Mouse (Mus musculus): Measurements from ENCODE around the gene Slc7a9. TPM values are rescaled to one million over a fixed set of nuclear protein-coding genes. Genes with fewer than 3 reads are reported as not detected.
A peak's percentile ranks its signal among the peaks of the same experiment; 100 is the strongest.

Gene Slc7a9
- polyA plus RNA-seq (2015; fragmentation: Nextera tagmentation; extraction: Ambion mirVana), result 126 and 165 TPM in 2 replicates

- H3K4me2 ChIP-seq (ENCODE audit: low read depth, low read length), result peak within 1 kb of the TSS; percentile 50
- H3K36me3 ChIP-seq (ENCODE audit: control insufficient read depth, insufficient read depth, low read length), result no peaks in the 10 kb centered on the region
- H3K9ac ChIP-seq (ENCODE audit: low read depth, low read length), result peak within 1 kb of the TSS; percentile 54
- H3K4me1 ChIP-seq (ENCODE audit: control insufficient read depth, insufficient read depth, low read length), result peaks cover 14% of the 10 kb centered on the region
- peak within 1 kb of the TSS; percentile 37 for H3K4me3 ChIP-seq (ENCODE audit: low read length)
- no peaks in the 10 kb centered on the region for H3K9me3 ChIP-seq (ENCODE audit: control insufficient read depth, low read length)
- WGBS, result 17% methylated on average over 15 of the region's 15 CpGs
- no peaks in the 10 kb centered on the region for H3K27me3 ChIP-seq (replicated peaks; ENCODE audit: control insufficient read depth, insufficient read depth, low read length)
- H3K27ac ChIP-seq (ENCODE audit: low read length), result peak within 1 kb of the TSS; percentile 91
- peak; percentile 89 for ATAC-seq
Measured at GRCm38 (mm10) chr7:35447996-35448846, at the start of gene Slc7a9. Gene Slc7a9 (plus strand): TSS chr7:35448796.

GRCm38 (mm10) chr7:35401169-35401568, 47.4 kb upstream of the Slc7a9 start:
- Histone ChIP-seq H3K4me3 (ENCODE audit: low read length) (no peak overlapping the region), H3K27me3 (replicated peaks; ENCODE audit: control insufficient read depth, insufficient read depth, low read length) (no peaks in the 10 kb centered on the region), H3K9me3 (ENCODE audit: control insufficient read depth, low read length) (no peaks in the 10 kb centered on the region), H3K4me2 (ENCODE audit: low read depth, low read length) (no peak overlapping the region), H3K36me3 (ENCODE audit: control insufficient read depth, insufficient read depth, low read length) (peaks cover 26% of the 10 kb centered on the region; the same call in 1 of the 2 replicates), H3K4me1 (ENCODE audit: control insufficient read depth, insufficient read depth, low read length) (peaks cover 10% of the 10 kb centered on the region), H3K9ac (ENCODE audit: low read depth, low read length) (no peak overlapping the region), H3K27ac (ENCODE audit: low read length) (no peak overlapping the region)
- no peak for ATAC-seq
- 84% methylated on average over 4 of the region's 4 CpGs for WGBS

- no peak overlapping the region for H3K4me2 ChIP-seq (ENCODE audit: low read depth, low read length)
- 66% methylated on average over 5 of the region's 5 CpGs for WGBS
- no peaks in the 10 kb centered on the region for H3K9me3 ChIP-seq (ENCODE audit: control insufficient read depth, low read length)
- no peaks in the 10 kb centered on the region for H3K27me3 ChIP-seq (replicated peaks; ENCODE audit: control insufficient read depth, insufficient read depth, low read length)
- peak overlapping the region; percentile 88 for H3K27ac ChIP-seq (ENCODE audit: low read length)
- no peak for ATAC-seq
- no peak overlapping the region for H3K4me3 ChIP-seq (ENCODE audit: low read length)
- 0 out of 2 replicates have a peak, but pooled peaks cover 4% of the 10 kb centered on the region for H3K4me1 ChIP-seq (ENCODE audit: control insufficient read depth, insufficient read depth, low read length)
- peaks cover 12% of the 10 kb centered on the region; the same call in 1 of the 2 replicates for H3K36me3 ChIP-seq (ENCODE audit: control insufficient read depth, insufficient read depth, low read length)
- H3K9ac ChIP-seq (ENCODE audit: low read depth, low read length), result no peak overlapping the region
Measured at GRCm38 (mm10) chr7:35415226-35415625, 33.4 kb upstream of the Slc7a9 start.

GRCm38 (mm10) chr7:35415801-35416653, 32.6 kb upstream of the Slc7a9 start:
- Histone ChIP-seq H3K4me2 (ENCODE audit: low read depth, low read length) (peak overlapping the region; percentile 33), H3K4me3 (ENCODE audit: low read length) (peak overlapping the region; percentile 12), H3K4me1 (ENCODE audit: control insufficient read depth, insufficient read depth, low read length) (0 out of 2 replicates have a peak, but pooled peaks cover 4% of the 10 kb centered on the region), H3K9me3 (ENCODE audit: control insufficient read depth, low read length) (no peaks in the 10 kb centered on the region), H3K27me3 (replicated peaks; ENCODE audit: control insufficient read depth, insufficient read depth, low read length) (no peaks in the 10 kb centered on the region), H3K27ac (ENCODE audit: low read length) (peak overlapping the region; percentile 88), H3K9ac (ENCODE audit: low read depth, low read length) (peak overlapping the region; percentile 14), H3K36me3 (ENCODE audit: control insufficient read depth, insufficient read depth, low read length) (peaks cover 8% of the 10 kb centered on the region; the same call in 1 of the 2 replicates)
- WGBS, result 49% methylated on average over 9 of the region's 9 CpGs
- peak; percentile 97 for ATAC-seq

GRCm38 (mm10) chr7:35416654-35416948, 32.0 kb upstream of the Slc7a9 start:
- H3K4me2 ChIP-seq (ENCODE audit: low read depth, low read length), result peak overlapping the region; percentile 33
- 56% methylated on average over 5 of the region's 5 CpGs for WGBS

GRCm38 (mm10) chr7:35423071-35423470, 25.5 kb upstream of the Slc7a9 start:
- no peak for ATAC-seq
- no peak overlapping the region for H3K27ac ChIP-seq (ENCODE audit: low read length)
- H3K4me1 ChIP-seq (ENCODE audit: control insufficient read depth, insufficient read depth, low read length), result no peaks in the 10 kb centered on the region
- whole genome bisulfite sequencing, result 89% methylated on average over 10 of the region's 10 CpGs
- H3K9ac ChIP-seq (ENCODE audit: low read depth, low read length), result no peak overlapping the region
- H3K27me3 ChIP-seq (replicated peaks; ENCODE audit: control insufficient read depth, insufficient read depth, low read length), result no peaks in the 10 kb centered on the region
- no peak overlapping the region for H3K4me3 ChIP-seq (ENCODE audit: low read length)
- peaks cover 11% of the 10 kb centered on the region; the same call in 1 of the 2 replicates for H3K36me3 ChIP-seq (ENCODE audit: control insufficient read depth, insufficient read depth, low read length)
- no peaks in the 10 kb centered on the region for H3K9me3 ChIP-seq (ENCODE audit: control insufficient read depth, low read length)
- no peak overlapping the region for H3K4me2 ChIP-seq (ENCODE audit: low read depth, low read length)

More at GRCm38 (mm10) chr7:35416654-35416948, 32.0 kb upstream of the Slc7a9 start:
- Histone ChIP-seq H3K9ac (ENCODE audit: low read depth, low read length) (peak overlapping the region; percentile 14), H3K9me3 (ENCODE audit: control insufficient read depth, low read length) (no peaks in the 10 kb centered on the region), H3K4me1 (ENCODE audit: control insufficient read depth, insufficient read depth, low read length) (0 out of 2 replicates have a peak, but pooled peaks cover 4% of the 10 kb centered on the region), H3K27me3 (replicated peaks; ENCODE audit: control insufficient read depth, insufficient read depth, low read length) (no peaks in the 10 kb centered on the region), H3K27ac (ENCODE audit: low read length) (peak overlapping the region; percentile 88), H3K36me3 (ENCODE audit: control insufficient read depth, insufficient read depth, low read length) (peaks cover 8% of the 10 kb centered on the region; the same call in 1 of the 2 replicates), H3K4me3 (ENCODE audit: low read length) (peak overlapping the region; percentile 12)
- ATAC-seq, result peak; percentile 79

- peaks cover 20% of the 10 kb centered on the region for H3K36me3 ChIP-seq (ENCODE audit: control insufficient read depth, insufficient read depth, low read length)
Measured at GRCm38 (mm10) chr7:35428146-35428545, 20.4 kb upstream of the Slc7a9 start.

GRCm38 (mm10) chr7:35435266-35435665, 13.3 kb upstream of the Slc7a9 start:
- H3K4me2 ChIP-seq (ENCODE audit: low read depth, low read length), result no peak overlapping the region
- no peaks in the 10 kb centered on the region for H3K27me3 ChIP-seq (replicated peaks; ENCODE audit: control insufficient read depth, insufficient read depth, low read length)
- H3K4me3 ChIP-seq (ENCODE audit: low read length), result no peak overlapping the region
- H3K36me3 ChIP-seq (ENCODE audit: control insufficient read depth, insufficient read depth, low read length), result peaks cover 28% of the 10 kb centered on the region
- no peak for ATAC-seq
- no peaks in the 10 kb centered on the region for H3K9me3 ChIP-seq (ENCODE audit: control insufficient read depth, low read length)
- H3K9ac ChIP-seq (ENCODE audit: low read depth, low read length), result no peak overlapping the region
- no peak overlapping the region for H3K27ac ChIP-seq (ENCODE audit: low read length)
- WGBS, result 87% methylated on average over 9 of the region's 9 CpGs
- no peaks in the 10 kb centered on the region for H3K4me1 ChIP-seq (ENCODE audit: control insufficient read depth, insufficient read depth, low read length)

More at GRCm38 (mm10) chr7:35428146-35428545, 20.4 kb upstream of the Slc7a9 start:
- Histone ChIP-seq H3K4me3 (ENCODE audit: low read length) (no peak overlapping the region), H3K9me3 (ENCODE audit: control insufficient read depth, low read length) (no peaks in the 10 kb centered on the region), H3K27me3 (replicated peaks; ENCODE audit: control insufficient read depth, insufficient read depth, low read length) (no peaks in the 10 kb centered on the region), H3K27ac (ENCODE audit: low read length) (no peak overlapping the region), H3K4me2 (ENCODE audit: low read depth, low read length) (no peak overlapping the region), H3K4me1 (ENCODE audit: control insufficient read depth, insufficient read depth, low read length) (no peaks in the 10 kb centered on the region), H3K9ac (ENCODE audit: low read depth, low read length) (no peak overlapping the region)
- peak; percentile 55; the same call in 1 of the 2 replicates for ATAC-seq
- WGBS, result 86% methylated on average over 10 of the region's 10 CpGs

- 33% methylated on average over 4 of the region's 4 CpGs for WGBS
- Histone ChIP-seq H3K4me3 (ENCODE audit: low read length) (no peak overlapping the region), H3K27me3 (replicated peaks; ENCODE audit: control insufficient read depth, insufficient read depth, low read length) (no peaks in the 10 kb centered on the region), H3K4me2 (ENCODE audit: low read depth, low read length) (peak overlapping the region; percentile 26), H3K9me3 (ENCODE audit: control insufficient read depth, low read length) (no peaks in the 10 kb centered on the region), H3K9ac (ENCODE audit: low read depth, low read length) (no peak overlapping the region), H3K27ac (ENCODE audit: low read length) (peak overlapping the region; percentile 91), H3K36me3 (ENCODE audit: control insufficient read depth, insufficient read depth, low read length) (no peaks in the 10 kb centered on the region), H3K4me1 (ENCODE audit: control insufficient read depth, insufficient read depth, low read length) (peaks cover 14% of the 10 kb centered on the region)
- peak; percentile 32 for ATAC-seq
Measured at GRCm38 (mm10) chr7:35447501-35447900, 1.1 kb upstream of the Slc7a9 start.
